Mouse (Mus musculus) left cerebral cortex, postnatal 4 days (tissue): ENCODE measurements around the gene Rapgefl1. TPM values are rescaled to one million over a fixed set of nuclear protein-coding genes. Genes with fewer than 3 reads are reported as not detected.

Experiments
- total RNA-seq, 2 experiments: library from RNA; stranded (reverse); gene quantifications; 2 replicates each; pipeline ENCODE4 v1.2.3; 2021

The Rapgefl1 gene
- total RNA-seq, 2 experiments from 2014 or later: 87.3 to 91.8 TPM

Other genes with a start within 250 kb of the Rapgefl1 start
- gene Ormdl3, start 249.4 kb upstream of the Rapgefl1 start, total RNA-seq: 10 to 100 TPM; 60.7 to 64.9 TPM
- not detected for gene Lrrc3c, start 238.5 kb upstream of the Rapgefl1 start, total RNA-seq
- 10 to 100 TPM; 24.2 to 26.4 TPM for gene Gm12355, start 211.1 kb upstream of the Rapgefl1 start, total RNA-seq
- not detected for gene Gsdma3, start 210.4 kb upstream of the Rapgefl1 start, total RNA-seq
- not detected for gene Gsdma2, start 190.0 kb upstream of the Rapgefl1 start, total RNA-seq
- not detected for gene Gsdma, start 172.4 kb upstream of the Rapgefl1 start, total RNA-seq
- gene Psmd3, start 154.2 kb upstream of the Rapgefl1 start, total RNA-seq: 100 to 1,000 TPM; 131 to 145 TPM
- gene Csf3, start 135.5 kb upstream of the Rapgefl1 start, total RNA-seq: not detected
- 10 to 100 TPM; 96.8 to 99.4 TPM for gene Med24, start 107.3 kb upstream of the Rapgefl1 start, total RNA-seq
- gene Thra, start 96.1 kb upstream of the Rapgefl1 start, total RNA-seq: 1,000 to 10,000 TPM; 1,274 to 1,289 TPM
- gene Nr1d1, start 61.5 kb upstream of the Rapgefl1 start, total RNA-seq: 10 to 100 TPM; 31.9 TPM
- 100 to 1,000 TPM; 163 to 166 TPM for gene Msl1, start 41.3 kb upstream of the Rapgefl1 start, total RNA-seq
- gene Casc3, start 31.9 kb upstream of the Rapgefl1 start, total RNA-seq: 10 to 100 TPM; 61.0 to 67.1 TPM
- 10 to 100 TPM; 22.1 to 24.3 TPM for gene Wipf2, start 26.9 kb downstream of the Rapgefl1 start, total RNA-seq
- gene Cdc6, start 71.0 kb downstream of the Rapgefl1 start, total RNA-seq: 1 to 10 TPM; 1.4 to 1.8 TPM
- 10 to 100 TPM; 20.3 to 21.5 TPM for gene Rara, start 91.0 kb downstream of the Rapgefl1 start, total RNA-seq
- 1 to 10 TPM; 2.2 to 3.4 TPM for gene Gjd3, start 146.2 kb downstream of the Rapgefl1 start, total RNA-seq
- 10 to 100 TPM; 28.2 to 28.4 TPM for gene Top2a, start 187.4 kb downstream of the Rapgefl1 start, total RNA-seq
- gene Igfbp4, start 204.5 kb downstream of the Rapgefl1 start, total RNA-seq: 10 to 100 TPM; 66.1 to 80.1 TPM